Mouse (Mus musculus): ENCODE data around the gene Pdlim3. TPM values are rescaled to one million over a fixed set of nuclear protein-coding genes. Genes with fewer than 3 reads are reported as not detected.
"Not testable (repeated sequence)": the region's sequence is repeated elsewhere in the genome, so short reads cannot be mapped to it uniquely, and the experiment has no call there.

Pdlim3 gene
- 100 to 1,000 TPM; 104 to 113 TPM for total RNA-seq (2021)

GRCm38 (mm10) chr8:45885202-45885685 lies at the start of gene Pdlim3:
Gene Pdlim3 (plus strand): TSS chr8:45885461.
- DNase-seq: peak; percentile 82

DNA sequence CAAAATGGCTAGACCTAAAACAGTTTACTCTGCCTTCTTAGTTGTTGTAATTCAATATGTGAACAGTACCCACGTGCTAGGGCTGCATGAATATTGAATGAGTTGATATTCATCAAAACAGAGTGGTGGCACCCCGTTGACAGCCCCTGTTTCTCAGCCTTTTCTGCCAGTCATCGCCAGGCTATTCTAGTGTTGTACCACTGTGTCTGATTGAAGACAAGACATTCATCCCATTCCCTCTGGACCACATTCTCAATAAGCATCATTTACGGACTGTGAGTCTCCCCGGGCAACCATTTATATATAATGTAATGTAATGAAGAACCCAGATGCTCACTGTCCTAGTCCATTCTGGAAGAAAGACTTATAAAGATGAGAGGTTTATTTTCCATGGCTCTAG lies 42.0 kb upstream of the Pdlim3 start:
- DNase-seq: no peak

DNA sequence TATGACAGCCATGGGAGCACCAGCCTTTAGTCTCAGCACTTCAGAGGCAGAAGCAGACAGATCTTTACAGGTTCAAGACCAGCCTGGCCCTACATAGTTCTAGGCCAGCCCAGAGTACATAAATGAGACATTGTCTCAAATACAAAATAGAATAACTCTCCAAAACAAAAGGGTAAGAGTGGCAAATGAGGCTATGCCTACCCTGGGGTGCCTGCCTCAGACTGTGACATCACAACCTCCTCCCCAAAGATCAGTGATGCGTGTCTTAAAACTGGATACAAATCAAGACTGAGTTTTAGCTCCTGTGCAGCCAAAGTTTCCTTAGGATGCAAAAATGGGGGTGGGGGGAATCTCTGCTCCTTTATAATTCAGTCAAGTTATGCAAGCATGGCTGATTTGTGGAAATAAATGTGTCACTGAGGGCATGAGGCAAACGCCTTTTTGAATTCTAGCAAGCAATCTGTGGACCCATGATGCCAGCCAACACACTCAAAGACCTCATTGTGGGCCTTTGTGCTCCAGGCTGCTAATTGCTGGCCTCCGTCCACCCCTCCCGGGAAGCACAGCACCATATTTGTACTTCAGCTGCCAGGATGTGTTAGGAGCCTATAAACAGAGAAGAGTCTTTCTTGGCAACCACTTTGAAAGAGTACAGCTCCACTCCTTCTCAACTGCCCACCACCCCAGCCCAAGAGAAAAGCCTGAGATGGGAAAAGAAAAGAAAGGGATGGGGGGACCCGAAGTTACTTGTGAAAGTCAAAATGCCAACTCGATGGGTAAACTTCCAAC lies 41.0 kb upstream of the Pdlim3 start:
- peak; percentile 70 for DNase-seq

GRCm38 (mm10) chr8:45844911-45845481 lies 40.3 kb upstream of the Pdlim3 start:
- peak; percentile 61 for DNase-seq

DNA sequence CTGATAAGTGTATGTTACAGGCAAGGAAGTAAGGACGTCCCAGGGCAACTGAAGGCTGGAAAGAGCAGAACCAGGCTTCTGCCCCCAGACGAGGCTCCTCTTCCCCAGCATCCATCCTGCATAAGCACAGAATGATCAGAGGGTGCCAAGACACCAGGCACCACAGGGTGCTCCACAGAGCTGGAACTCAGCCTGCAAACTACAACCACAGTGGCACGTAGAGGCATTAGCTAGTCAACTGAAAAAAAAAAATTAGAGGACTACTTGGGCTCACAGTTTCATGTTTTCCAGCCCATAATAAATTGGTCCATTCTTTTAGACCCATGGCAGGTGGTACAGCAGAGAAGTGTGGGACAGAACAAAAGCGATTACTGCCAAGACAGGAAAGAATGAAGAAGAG lies 39.4 kb upstream of the Pdlim3 start:
- no peak for DNase-seq

DNA sequence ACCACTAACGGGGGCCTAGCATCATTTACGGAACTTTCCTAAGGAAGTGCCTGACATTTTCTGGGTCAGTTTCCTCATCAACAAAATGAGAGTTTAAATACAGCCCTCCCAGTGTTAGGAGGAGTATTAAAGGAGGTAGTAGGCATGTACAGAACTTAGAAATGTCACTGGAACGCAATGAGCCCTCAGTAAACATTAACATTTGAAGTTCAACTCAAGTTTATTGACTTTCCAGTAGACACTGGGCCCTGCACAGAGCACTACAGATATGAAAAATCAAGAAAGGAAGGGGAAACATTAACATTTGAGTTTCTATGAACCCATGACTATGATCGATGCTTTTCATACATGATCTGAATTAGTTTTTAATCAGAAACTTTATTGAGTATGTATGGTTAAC lies 30.1 kb upstream of the Pdlim3 start:
- no peak for DNase-seq

GRCm38 (mm10) chr8:45857734-45858133 lies 27.5 kb upstream of the Pdlim3 start:
- DNase-seq: no peak

GRCm38 (mm10) chr8:45858391-45858790 lies 26.9 kb upstream of the Pdlim3 start:
- DNase-seq: no peak

DNA sequence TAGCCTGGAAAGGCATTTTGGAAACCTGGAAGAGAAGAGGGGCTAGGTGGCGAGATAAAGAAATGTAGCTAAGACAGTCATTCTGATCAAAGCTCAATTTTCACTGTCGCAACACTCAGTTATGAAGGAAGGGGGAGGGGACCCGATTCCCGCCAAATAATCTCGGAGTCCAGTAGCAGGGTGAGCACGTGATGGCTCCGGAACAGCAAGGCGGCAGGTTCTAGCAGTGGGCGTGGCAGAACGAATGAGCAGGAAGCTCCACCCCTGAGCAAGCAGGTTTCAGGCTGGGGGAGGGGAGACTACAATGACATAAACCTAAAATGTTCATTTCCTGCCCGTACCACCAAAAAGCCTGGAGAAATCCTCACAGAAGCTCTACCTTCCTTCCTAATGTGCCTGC lies 13.7 kb upstream of the Pdlim3 start:
- not testable (repeated sequence) for DNase-seq

DNA sequence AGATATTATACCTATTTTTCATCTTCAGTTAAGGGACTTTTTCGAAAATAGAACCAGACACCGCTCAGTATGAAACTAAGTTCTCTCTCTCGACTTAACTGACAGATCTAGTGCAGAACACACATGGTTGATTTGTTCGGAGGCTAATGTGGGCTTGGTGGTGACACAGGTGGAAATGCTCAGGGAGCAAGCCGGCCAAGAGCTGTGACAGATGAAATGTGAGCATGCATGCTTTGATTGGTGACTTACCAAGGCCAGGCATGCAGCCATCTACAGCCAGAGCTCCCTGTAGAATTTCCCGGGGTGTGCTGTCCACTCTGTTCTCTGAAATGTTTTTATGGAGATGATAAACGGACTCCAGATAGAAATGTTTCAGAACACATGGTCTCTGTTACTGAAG lies 13.2 kb upstream of the Pdlim3 start:
- DNase-seq: peak; percentile 76

- peak; percentile 96 for DNase-seq
These were observed 10.2 kb upstream of the Pdlim3 start for GRCm38 (mm10) chr8:45874945-45875626.

DNA sequence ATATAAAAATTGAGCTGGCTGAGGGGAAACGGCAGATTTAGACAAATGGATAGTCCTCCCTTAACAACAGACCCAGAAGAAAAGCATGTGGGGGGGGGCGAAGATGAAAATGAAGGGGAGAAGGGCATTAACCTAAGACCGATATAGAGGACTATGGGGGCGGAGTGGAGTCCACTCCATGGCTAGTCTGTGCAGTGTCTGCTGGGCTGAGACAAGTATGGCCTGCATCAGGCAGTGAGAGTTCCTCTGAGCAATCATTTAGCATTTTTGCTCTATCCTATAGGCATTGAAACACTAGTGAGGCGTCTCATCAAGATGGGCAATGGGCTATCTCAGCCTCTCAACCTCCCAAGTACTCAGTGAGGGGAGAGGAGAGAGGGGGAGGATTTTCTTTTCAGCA lies 8.9 kb upstream of the Pdlim3 start:
- no peak for DNase-seq

DNA sequence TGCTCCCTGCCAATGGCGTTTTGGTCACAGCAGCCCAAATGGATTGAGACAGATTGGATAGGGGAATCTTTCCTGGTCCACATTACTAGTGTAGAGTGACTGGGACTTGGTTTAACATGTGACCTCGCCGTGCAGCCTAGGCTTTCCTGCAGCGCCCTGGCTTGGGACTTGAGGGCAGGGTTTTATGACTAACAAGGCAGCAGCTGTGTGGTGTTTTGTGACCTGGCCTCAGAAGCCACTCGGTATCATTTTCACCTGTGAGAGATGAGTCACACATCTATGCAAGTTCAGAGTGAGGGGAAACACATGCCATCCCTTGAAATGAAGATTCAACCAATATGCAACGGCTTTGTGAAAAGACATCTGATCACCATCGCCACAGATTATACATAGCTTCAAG lies 7.6 kb upstream of the Pdlim3 start:
- no peak for DNase-seq

DNA sequence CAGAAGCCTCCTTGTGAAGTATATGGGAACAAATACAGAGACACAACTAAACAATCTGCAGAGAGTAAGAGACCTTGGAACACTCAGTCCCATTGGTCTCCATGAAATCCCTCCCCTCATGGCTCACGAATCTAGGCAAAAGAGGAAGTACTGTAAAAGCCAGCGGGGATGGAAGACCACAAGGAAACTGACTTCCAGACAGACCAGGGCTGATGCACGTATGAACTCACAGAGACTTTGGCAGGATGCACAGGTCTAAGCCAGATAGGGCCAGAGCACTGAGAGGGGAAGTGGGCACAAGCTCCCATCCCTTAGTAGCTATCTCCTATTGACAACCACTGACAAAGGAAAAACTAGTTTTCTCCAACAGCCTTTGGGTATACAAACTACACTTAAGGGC lies 4.8 kb upstream of the Pdlim3 start:
- no peak for DNase-seq

- no peak for DNase-seq
These were observed 3.5 kb upstream of the Pdlim3 start for GRCm38 (mm10) chr8:45881726-45882125.

DNA sequence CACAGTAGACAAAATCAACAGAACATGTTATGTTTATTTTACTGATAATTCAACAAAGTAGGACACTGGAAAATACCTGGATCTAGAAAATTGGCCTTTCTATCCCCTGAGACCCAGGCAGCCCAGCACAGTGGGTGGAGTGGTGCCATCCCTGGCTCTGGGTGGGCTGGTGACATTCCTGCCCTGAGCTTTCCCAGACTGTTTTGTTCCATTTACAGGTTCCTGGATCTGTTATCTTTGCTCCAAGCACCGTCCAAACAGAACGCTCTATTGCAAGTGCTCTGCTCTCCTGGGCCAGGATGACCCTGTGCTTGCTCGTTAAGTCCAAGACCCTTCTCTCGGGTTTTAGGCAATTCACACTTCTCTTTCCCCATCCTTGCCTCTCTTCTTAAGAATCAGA lies 1.5 kb upstream of the Pdlim3 start:
- DNase-seq: no peak

DNA sequence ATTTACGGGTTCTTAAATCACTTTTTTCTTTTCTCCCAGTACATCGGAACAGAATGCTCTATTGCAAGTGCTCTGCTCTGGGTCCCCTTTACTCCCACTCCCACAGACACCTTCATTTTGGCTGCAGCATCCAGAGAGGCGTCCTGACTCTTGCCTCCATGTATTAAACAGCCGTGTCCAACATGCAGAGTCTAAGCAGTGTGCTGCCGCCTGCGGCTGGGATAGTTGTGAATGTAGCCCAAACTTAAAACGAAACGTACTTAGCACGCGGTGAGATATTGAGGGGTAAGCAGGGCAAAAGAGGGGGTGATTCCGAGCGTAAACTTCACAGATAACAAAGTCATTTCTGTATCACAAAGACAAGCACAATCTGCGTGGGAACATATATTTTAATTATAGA lies 709 bp upstream of the Pdlim3 start:
- DNase-seq: peak; percentile 50

GRCm38 (mm10) chr8:45885775-45886174 lies 514 bp downstream of the Pdlim3 start:
- peak; percentile 52 for DNase-seq

- DNase-seq: no peak
These were observed 4.5 kb downstream of the Pdlim3 start for GRCm38 (mm10) chr8:45889737-45890136.

DNA sequence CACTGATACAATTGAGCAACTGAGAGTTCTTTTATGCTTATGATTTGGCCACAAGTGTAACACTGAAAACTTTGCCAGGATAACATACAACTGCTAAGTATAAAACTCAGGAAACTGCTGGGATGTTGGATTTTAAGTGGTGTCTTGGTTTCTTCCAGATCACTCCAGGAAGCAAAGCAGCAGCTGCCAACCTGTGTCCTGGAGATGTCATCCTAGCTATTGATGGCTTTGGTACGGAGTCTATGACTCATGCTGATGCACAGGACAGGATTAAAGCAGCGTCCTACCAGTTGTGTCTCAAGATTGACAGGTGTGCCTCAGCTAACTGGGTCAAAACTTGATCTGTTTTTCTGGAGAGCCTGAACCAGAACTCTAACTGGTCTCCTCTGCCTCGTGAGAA lies 11.3 kb downstream of the Pdlim3 start:
- no peak for DNase-seq

GRCm38 (mm10) chr8:45899783-45900182 lies 14.5 kb downstream of the Pdlim3 start:
- no peak for DNase-seq

- DNase-seq: no peak
These were observed 16.4 kb downstream of the Pdlim3 start for GRCm38 (mm10) chr8:45901626-45902025.

GRCm38 (mm10) chr8:45903659-45904058 lies 18.4 kb downstream of the Pdlim3 start:
- DNase-seq: peak; percentile 45
